Mouse (Mus musculus) layer of hippocampus, adult 9-11 months (tissue): ENCODE measurements around the gene Cdc42bpb.

Experiments used
- DNase-seq: peaks from one replicate; pipeline ENCODE4 v3.0.0; 2022

Gene Cdc42bpb

DNA sequence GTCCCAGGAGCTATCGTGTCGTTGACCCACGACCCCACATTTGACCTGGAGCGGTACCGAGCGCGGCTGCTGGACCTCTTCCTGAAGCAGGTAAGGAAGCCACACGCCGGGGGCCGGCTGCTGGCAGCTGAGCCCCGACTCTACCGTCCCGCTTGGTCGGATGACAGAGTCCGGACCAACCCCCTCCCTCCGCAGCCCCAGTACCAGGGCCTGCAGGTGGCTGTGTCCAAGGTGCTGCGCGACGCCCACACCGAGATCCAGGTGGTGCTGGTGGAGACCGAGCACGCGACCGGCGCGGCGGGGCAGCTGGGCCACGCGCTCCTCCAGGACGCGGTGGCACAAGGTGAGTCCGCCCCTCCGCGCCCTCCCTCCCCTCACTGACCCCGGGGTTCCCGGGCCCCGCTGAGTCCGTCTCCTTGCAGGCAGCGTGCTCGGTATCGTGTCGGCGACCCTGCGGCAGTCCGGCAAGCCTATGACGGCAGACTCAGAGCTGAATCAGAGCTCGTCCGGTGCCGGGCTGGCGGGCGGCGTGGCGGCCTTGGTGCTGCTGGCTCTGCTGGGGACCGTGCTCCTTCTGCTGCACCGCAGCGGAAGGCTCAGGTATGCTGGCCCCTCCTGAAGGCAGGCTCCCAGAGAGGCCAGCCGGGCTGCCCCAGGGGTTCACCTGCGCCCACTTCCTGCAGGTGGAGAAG lies 102.2 kb downstream of the Cdc42bpb start:
- no peak for DNase-seq

DNA sequence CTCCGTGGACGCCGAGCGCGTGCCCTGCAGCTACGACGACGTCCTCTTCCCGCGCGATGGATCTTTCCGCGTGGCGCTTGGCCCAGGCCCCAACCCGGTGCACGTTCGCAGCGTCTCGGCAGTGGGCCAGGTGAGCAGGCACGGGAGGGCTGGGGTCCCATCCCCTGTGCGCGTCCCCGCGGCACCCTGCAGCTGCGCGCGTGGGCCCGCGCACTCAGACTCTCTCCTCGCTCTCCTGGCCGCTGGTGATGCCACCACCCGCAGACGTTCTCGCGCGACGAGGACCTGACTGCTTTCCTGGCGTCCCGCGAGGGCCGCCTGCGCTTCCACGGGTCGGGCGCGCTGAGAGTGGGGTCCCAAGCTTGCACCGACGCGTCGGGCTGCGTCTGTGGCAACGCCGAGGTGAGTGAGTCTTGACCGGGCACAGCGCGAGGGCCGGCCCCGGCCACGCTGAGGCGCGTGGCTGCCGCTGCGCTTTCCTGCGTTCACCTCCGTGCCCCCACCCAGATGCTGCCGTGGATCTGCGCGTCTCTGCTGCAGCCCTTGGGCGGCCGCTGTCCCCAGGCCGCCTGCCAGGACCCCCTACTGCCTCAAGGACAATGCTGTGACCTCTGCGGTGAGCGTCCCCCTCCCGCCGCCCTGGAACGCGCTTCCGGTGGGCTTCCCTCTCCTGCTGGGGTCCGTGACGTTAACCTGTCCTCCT lies 102.9 kb downstream of the Cdc42bpb start:
- no peak for DNase-seq

DNA sequence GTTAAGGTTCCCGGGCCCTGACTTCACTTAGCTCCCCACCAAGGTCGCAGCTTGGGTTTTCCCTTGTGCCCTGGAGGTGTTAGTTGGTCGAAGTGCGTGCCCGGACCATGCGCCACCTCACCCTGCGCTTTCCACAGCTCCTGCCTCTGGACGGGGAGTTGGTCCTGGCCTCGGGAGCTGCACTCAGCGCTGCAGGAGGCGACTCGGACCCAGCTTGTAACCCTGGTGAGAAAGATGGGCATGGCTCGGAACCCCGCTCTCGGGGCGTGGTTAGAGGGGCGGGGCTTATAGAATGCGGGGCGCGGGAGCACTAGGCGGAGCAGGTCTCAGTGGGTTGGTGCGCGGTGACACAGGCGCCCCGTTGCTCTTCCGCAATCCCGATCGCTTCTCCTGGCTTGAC lies 103.5 kb downstream of the Cdc42bpb start:
- no peak for DNase-seq

DNA sequence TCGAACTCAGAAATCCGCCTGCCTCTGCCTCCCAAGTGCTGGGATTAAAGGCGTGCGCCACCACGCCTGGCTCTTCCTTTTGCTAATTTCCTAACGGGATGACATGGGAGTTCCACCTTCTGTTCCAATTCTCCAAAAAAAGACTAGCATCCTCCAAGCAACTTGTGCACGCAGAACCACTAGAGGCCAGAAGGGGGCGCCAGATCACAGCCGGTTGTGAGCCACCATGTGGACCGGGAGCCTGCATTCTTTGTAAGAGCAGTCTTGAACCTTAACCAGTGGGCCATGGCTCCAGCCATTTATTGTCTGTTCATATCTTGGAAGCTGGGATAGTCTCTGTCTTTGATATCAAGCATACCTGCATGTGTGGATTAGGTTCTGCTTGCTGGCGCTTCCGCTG lies 105.1 kb downstream of the Cdc42bpb start:
- DNase-seq: peak; percentile 72

DNA sequence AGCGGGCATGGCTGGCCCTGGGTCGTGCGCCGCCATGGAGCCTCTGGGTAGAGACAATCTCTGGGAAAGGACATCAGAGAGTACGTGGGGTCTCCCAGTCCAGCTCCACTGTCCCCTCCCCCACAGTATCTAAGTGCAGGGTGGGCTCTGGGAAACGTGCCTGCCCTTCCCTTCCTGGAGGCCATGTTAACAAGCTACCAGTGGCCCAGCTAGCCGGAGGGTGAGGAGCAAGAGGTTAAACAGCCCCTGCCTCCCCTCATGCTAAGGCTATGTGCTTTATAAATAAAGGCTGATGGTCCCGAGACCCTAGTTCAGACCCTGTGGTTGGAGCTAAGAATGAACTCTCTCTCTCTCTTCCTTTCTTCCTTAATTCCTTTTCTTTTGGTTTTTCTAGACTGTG lies 105.6 kb downstream of the Cdc42bpb start:
- no peak for DNase-seq

DNA sequence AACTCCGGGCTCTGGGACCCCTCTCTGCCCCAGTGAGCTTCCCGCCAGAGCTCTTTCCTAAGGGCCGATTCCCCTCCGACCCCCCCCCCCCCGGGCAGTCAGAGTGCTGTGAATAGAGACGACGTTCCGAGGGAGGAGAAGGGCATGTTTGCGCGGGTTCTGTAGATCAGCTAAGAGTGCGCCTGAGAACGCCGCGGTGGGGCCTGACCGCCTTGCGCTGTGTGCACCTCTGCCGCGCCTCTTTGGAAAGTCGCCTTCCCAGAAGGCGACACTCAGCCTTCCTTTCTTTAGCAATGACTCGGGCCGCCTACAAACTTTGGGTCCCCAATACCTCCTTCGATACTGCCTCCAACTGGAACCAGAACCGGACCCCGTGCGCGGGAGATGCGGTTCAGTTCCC lies 106.1 kb downstream of the Cdc42bpb start:
- DNase-seq: no peak

DNA sequence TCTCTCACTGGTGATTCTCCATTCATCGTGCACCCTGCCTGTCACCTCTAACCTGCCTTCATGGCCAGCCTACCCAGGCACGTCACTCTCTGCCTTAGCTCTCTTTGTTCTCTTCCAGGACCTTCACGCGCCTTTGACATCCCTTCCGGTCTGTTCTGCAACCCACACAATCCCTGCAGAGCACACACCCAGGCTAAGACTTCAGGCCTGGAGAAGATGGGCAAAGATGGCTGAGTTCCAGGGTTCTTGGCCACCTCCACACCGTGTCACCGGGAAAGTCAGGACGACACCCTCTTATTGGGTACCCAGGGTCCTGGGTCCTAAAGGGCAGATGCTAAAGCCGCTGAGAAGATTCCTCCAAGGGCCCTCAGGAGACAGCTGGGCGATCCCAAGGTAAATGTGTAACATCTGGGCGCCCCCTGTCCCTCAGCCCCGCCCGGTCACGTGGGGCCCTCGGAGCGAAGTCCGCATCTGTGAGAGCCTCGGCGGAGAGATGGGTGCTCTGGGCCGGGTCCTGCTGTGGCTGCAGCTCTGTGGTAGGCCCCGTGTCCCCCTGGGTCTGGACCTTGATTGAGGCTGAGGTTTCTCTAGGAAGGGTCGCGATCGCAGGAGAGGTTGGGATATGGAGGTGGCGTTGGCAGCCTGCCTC lies 106.8 kb downstream of the Cdc42bpb start, which contains the start of gene Amn:
Gene Amn (plus strand): TSS at position 467 of the 649 bp plus-strand sequence.
- DNase-seq: no peak

DNA sequence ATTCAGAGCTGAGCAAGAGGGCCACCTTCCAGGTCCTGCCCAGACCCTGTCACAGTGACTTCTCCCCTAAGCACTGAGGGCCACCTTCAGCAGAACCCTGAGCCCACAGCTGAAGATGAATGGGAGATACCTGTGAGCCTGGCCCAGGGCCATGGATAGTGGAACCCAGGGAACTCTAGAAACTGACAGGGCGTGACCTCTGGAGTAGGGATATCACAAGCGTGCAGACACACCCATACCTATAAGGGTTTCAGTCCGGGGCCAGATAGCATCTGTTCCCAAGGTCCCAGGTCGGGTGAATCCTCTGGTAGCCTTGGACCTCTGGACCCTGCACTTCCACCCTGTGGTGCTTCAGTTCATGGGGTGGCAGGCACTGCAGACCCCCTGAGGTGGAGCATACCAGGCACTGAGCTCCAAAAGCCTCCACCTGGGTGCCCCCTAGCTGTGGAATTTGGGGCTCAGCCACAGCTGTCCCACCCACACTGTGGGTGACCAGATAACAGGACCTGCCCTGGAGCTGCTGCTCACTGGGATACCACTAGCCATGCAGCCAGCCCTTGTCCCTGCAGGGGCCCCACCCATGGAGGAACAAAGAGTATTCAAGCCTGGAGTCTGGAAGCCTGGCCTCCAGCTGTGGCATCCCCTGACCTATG lies 109.7 kb downstream of the Cdc42bpb start:
- DNase-seq: no peak

DNA sequence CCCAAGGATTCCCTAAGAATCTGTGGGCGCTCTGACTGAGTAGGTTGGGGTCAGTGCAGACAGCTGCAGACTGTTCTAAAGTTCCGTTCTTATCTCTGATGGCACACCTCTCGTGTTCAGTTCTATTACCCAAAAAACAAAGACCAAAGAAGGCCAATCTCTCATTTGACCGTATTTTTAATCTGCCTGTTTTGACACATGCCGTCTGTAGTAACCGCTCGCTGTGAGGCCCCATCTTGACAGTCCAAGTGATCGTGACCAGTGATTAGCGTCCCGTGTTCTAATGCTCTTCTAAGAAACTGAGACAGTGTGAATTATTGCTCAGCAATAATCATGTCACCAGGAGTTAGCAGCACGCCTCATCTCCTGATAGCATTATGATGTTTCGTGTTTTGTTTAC lies 110.9 kb downstream of the Cdc42bpb start:
- DNase-seq: no peak

DNA sequence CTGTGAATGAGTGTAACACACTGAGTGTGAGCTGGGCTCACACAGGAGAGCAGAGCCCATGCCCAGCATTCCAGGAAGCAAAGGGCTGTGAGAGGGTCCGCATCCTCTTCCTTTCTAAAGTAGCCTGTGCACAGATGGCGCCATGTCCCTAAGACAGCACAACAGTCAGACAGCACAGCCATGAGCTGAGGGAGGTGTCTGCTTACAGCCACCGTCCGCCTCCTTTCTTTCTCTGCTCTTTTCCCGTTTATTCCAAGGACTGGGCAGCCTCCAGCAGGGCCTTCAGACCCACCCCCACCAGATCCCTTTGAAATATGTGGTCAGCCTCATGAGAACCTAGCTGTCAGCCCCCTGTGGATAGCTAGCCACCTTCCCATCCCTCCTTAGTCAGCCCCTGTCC lies 112.3 kb downstream of the Cdc42bpb start:
- DNase-seq: no peak

DNA sequence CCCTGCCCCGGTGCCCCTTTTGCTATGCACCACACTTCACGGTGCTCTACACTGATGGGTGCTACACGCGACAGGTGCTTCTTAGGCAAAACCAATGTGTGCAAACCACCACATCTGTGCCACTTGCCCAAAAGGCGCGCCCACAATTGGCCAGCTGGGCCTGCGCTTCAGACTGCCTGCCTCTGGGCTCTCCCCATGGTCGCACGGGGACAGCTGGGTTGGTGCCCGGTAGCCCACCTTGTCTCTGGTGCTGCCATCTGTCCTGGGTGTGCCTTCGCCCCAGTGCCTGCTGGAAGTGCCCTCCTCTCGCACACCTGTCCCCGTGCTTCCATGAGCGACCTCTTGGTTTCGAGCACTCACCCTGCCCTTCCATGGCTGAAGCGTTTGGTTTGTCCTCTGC lies 113.9 kb downstream of the Cdc42bpb start:
- no peak for DNase-seq

DNA sequence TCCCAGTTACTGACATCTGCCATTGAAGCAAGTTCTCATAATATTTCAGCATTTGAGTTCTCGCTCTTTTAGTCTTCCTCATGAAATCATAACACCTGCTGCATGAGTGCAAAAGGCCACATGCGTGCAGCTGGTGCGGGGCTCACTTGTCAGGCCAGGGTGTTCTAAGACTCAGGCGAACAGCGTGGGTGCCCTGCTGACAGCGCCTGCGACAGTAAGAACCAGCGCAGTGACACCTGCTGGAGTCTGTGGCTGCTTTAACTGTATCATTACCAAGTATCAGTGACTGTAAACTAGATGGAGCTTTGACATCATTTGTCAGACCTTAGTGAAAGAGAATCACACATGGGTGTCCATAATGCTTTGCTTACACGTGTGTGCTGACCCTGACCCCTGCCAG lies 126.3 kb downstream of the Cdc42bpb start:
- no peak for DNase-seq

DNA sequence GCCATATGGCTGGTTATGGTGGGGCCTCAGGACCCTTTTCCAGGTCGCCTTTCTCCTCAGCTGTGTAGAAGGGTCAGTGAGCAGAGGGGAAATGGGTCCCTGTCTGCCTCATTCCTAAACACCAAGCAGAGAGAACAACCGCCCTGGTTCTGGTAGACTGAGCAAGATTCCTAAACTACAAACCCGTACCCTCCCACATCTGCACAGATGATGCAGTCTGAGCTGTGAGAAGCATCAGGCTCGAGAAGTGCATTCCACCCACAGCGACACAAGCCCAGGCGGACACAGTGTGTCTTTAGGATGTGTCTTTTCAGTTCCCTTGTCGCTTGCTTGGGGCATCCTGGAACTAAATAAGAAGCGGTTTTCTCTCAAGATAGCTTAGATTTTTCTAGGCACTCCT lies 127.4 kb downstream of the Cdc42bpb start:
- no peak for DNase-seq

DNA sequence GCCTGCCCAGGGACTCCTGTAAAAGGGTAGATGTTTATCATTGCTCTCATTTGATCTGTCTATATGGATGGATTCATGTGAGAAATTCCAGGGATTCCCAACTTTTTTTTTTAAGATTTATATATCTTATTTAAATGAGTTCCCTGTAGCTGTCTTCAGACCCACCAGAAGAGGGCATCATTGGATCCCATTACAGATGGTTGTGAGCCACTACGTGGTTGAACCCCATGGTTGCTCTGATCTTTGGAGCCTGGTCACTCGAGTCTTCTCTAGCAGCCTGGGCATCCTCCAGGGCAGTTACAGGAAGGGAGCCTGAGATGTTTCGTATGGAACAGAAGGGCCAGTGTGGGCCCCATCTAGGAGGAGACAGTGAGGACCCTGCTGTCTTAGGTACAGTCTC lies 128.4 kb downstream of the Cdc42bpb start:
- DNase-seq: no peak

DNA sequence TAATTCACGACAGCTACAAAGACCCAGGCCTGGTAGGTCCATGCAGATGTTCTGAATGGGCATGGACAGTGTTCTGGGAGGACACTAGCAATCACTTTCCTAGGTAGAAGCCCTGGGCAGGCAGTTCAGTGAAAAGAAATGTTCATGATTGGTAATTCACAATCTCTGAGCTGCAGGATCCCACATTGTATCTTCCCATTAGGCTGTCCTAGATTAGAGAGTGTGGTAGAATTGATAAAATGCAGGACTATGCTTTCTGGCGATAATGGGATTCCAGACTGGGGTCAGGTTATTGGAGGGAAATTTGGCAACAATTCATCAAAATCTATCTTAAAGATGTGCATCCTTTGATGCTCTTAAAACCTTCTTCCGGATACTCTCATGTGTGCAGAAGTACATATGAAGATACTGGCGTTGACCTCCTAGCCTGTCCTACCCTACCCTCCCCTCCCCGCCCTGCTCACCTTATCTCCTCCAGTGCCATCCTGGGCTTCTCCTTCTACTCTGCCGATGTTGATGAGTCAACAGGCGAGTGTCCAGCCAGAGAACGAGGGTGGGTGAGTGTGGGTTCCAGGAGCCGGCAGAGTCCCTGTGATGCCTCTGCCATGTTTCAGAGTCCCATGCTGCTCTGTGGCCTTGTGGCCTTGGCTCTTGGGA lies 130.6 kb downstream of the Cdc42bpb start:
- no peak for DNase-seq

DNA sequence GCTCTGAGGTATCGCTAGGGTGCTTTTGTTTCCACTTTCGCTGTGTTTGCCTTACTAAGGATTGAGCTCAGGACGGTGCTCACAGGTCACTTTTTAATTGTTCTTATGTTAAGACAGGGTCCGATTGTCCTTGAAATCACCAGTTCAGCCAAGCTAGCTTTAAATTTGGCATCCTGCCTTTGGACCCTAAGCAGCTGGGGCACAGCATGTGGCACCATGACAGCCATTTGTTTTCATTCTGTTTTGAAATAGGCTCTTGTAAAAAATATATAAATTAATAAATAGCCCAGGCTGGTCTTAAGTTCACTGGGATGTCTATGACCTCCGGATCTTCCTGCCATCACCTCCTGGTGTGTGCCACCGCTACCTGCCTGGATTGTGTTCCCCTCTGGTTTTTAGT lies 132.4 kb downstream of the Cdc42bpb start:
- DNase-seq: no peak

DNA sequence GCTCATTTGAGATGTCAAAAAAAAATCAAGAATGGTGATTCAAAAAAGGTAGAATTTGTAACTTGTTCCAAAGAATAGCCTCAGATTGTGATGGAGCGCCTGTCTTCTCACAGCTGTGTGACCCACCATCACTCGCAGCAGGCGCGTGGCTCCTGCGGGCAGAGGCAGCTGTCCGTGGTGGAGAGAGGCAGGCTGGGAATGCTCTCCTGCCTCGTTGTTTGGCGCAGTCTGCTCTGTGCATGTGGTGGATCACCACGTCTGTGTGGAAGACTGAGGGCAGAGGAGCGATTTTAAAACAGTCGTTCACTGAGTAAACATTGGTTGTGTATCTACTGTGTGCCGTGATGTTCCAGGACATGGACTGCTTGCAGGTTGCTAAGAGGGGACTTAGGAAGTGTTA lies 133.8 kb downstream of the Cdc42bpb start:
- DNase-seq: no peak
